Mouse (Mus musculus): ENCODE results near the gene Irgq.
"Not testable (repeated sequence)": the region's sequence is repeated elsewhere in the genome, so short reads cannot be mapped to it uniquely, and the experiment has no call there.

The Irgq gene

GRCm38 (mm10) chr7:24516319-24516718 is 14.2 kb upstream of the Irgq start:
- not testable (repeated sequence) for DNase-seq (ENCODE audit: low read depth, low spot score)

DNA sequence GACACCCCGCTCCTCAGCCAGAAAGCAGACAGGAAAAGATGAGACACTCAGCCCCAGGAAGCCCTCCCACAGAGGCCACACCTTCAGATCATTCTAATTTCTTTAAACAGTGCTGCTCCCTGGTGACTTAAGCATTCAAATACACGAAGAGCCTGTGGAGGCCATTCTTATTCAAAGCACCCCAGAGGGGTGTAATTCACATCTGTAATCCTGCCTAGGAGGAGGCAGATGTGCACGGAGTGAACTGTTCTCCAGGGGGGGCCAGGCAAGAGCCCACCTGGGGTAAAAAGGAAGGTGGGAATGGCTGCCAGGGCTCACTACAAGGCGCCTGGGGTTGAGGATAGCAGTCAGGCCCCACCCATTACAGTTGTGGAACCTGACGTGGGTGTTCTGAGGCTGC is 13.4 kb upstream of the Irgq start:
- no peak for DNase-seq (ENCODE audit: low read depth, low spot score)

DNA sequence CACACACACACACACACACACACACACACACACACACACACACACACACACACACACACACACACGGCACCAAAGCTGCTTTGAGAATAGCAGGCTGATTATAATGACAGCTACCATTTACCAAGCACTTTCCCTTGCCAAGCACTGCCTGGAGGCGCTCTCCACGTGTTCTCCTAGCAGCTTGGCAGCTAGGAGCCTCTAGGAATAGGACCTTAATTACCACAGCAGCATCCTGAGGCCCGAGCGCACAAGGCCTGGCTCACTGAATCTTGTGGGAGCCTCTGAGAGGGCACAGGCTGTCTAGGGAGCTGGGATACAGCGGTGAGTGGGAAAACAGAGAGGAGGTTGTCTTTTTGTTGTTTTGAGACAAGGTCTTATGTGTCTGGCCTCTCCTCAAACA is 12.8 kb upstream of the Irgq start:
- DNase-seq (ENCODE audit: low read depth, low spot score), result no peak

- DNase-seq (ENCODE audit: low read depth, low spot score), result no peak
These were observed 11.4 kb upstream of the Irgq start for GRCm38 (mm10) chr7:24519130-24519529.

- not testable (repeated sequence) for DNase-seq (ENCODE audit: low read depth, low spot score)
These were observed 10.4 kb upstream of the Irgq start for GRCm38 (mm10) chr7:24520054-24520453.

DNA sequence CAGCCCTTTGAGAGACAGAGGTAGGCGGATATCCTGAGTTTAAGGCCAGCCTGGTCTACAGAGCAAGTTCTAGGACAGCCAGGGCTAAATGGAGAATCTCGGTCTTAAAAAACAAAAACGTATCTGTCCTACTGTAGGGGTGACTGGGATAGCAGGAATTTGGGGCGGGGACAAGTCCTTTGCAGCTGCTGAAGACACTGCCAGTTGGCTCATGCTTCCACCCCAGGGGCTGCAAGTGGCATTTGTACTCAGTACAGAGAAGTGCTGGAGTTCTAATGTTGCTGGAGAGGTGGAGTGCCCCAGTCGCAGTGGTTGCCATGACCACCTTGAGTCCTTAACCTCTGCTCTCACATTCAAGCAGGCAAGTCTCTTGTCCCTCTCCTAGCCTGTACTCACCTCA is 7.7 kb upstream of the Irgq start:
- DNase-seq (ENCODE audit: low read depth, low spot score), result no peak

- no peak for DNase-seq (ENCODE audit: low read depth, low spot score)
These were observed 6.8 kb upstream of the Irgq start for GRCm38 (mm10) chr7:24523723-24524122.

DNA sequence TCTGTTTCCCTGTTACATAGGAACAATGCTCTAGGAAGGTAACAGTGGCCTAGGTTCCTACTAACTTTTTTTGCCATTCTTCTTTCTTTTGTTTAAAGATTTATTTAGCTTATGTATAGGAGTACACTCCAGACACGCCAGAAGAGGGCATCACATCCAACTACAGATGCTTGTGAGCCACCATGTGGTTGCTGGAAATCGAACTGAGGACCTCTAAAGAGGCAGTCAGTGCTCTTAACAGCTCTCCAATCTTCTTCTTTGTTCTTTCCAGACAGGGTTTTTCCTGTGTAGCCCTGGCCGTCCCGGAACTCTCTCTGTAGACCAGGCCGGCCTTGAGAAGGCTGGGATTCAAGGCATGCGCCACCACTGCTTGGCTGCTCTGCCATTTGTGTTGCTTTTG is 5.5 kb upstream of the Irgq start:
- DNase-seq (ENCODE audit: low read depth, low spot score), result no peak

GRCm38 (mm10) chr7:24525686-24526420 is 4.6 kb upstream of the Irgq start:
- no peak for DNase-seq (ENCODE audit: low read depth, low spot score)

- DNase-seq (ENCODE audit: low read depth, low spot score), result no peak
These were observed 1.6 kb upstream of the Irgq start for GRCm38 (mm10) chr7:24528861-24529260.

GRCm38 (mm10) chr7:24529580-24529979 is 909 bp upstream of the Irgq start:
- no peak for DNase-seq (ENCODE audit: low read depth, low spot score)

- DNase-seq (ENCODE audit: low read depth, low spot score), result peak; percentile 38
These were observed 902 bp downstream of the Irgq start for GRCm38 (mm10) chr7:24531211-24531971.

DNA sequence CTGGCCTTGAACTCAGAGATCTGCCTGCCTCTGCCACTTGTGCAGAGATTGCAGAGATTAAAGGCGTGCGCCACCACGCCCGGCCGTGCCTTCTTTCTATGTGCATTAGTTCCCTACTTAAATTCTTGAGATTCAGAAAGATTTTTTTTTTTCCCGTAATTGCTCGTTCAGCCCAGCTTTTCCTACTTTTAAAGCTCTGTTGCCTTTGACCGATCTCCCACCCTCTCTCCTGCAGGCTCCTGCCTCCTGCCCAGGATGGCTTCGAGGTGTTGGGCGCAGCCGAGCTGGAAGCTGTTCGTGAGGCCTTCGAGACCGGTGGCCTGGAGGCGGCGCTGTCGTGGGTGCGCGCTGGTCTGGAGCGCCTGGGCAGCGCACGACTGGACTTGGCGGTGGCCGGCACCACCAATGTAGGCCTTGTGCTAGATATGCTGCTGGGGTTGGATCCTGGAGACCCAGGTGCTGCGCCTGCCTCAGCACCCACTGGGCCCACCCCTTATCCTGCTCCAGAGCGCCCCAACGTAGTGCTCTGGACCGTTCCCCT is 2.6 kb downstream of the Irgq start:
- DNase-seq (ENCODE audit: low read depth, low spot score), result no peak

DNA sequence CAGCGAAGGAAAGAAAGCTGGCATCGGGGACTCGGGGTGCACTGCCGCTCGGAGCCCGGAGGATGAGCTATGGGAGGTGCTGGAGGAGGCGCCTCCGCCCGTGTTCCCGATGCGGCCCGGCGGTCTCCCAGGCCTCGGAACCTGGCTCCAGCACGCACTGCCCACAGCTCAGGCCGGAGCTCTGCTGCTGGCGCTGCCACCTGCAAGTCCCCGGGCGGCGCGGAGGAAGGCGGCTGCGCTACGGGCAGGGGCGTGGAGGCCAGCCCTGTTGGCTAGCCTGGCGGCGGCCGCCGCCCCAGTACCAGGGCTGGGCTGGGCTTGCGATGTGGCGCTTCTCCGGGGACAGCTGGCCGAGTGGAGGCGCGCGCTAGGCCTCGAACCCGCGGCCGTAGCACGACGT is 3.3 kb downstream of the Irgq start:
- DNase-seq (ENCODE audit: low read depth, low spot score), result no peak

DNA sequence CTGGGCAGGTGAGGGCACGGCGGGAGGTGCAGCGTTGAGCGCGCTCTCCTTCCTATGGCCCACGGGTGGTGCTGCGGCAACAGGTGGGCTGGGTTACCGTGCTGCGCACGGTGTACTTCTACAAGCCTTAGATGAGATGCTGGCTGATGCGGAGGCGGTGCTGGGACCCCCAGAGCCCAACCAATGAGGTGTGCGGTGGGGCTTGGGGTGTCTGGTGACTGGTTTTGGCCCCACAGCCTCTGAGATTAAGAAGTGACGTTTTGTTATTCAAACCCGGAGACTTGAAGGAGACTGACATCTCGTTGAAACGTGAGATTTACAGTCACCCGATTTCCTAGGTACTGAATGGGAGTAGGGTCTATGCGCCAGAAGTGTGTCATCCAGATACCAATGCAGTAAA is 3.8 kb downstream of the Irgq start:
- DNase-seq (ENCODE audit: low read depth, low spot score), result no peak

DNA sequence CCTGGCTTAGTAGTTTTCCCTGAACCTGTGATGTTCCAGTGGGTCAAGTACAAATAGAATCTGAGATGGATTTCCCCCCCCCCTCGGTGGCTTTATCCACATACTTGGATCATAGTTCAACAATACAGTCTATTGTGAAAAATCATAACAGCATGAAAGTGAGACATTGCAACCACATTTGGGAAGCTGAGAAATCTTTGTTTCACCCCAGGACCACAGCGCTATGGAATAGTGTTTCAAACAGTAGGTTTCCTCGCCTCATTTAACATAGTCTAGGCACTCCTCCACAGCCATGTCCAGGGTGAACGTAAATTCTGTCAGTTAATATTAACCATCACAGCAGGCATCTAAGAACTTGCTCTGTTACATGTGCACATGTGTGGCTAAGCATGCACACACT is 6.6 kb downstream of the Irgq start:
- no peak for DNase-seq (ENCODE audit: low read depth, low spot score)

GRCm38 (mm10) chr7:24537591-24537990 is 7.1 kb downstream of the Irgq start:
- no peak for DNase-seq (ENCODE audit: low read depth, low spot score)

- no peak for DNase-seq (ENCODE audit: low read depth, low spot score)
These were observed 7.7 kb downstream of the Irgq start for GRCm38 (mm10) chr7:24538154-24538553.

GRCm38 (mm10) chr7:24538701-24539100 is 8.2 kb downstream of the Irgq start:
- no peak for DNase-seq (ENCODE audit: low read depth, low spot score)

- no peak for DNase-seq (ENCODE audit: low read depth, low spot score)
These were observed 9.2 kb downstream of the Irgq start for GRCm38 (mm10) chr7:24539686-24540085.

DNA sequence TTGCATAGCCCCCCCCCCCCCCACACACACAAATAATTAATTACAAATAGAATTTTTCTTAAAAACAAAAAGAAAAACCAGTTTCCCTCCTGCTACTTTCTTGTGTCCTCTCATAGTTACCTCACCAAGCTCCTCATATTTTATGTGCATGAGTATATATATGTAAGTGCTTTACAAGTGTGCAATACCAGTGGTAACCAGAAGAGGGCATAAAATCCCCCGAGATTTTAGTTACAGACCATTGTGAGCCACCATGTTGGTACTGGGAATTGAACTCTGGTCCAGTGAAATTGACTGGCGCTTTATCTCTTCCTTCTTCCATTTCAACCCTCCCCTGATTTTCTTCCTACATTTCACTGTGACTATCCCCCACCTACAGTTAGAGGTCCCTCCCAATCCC is 14.0 kb downstream of the Irgq start:
- DNase-seq (ENCODE audit: low read depth, low spot score), result no peak

- no peak for DNase-seq (ENCODE audit: low read depth, low spot score)
These were observed 15.7 kb downstream of the Irgq start, which contains the start of the genes Pinlyp and Xrcc1 for GRCm38 (mm10) chr7:24546068-24546614. TSS of gene Pinlyp (minus strand) at chr7:24546118. TSS of gene Xrcc1 (plus strand) at chr7:24546289.
